Mouse (Mus musculus) hindbrain, embryonic 15.5 days (tissue): ENCODE results near the gene Tfpt. TPM values are rescaled to one million over a fixed set of nuclear protein-coding genes. Genes with fewer than 3 reads are reported as not detected.
A peak's percentile ranks its signal among the peaks of the same experiment; 100 is the strongest.
"Not testable (repeated sequence)": the region's sequence is repeated elsewhere in the genome, so short reads cannot be mapped to it uniquely, and the experiment has no call there.

ENCODE experiments used
- ATAC-seq: fragments of 200-750 bp; cut with Nextera tagmentation; 2 replicates; pipeline ENCODE4 v1.8.0; 2017; ENCODE audit warnings: low read depth, moderate number of reproducible peaks, moderate TSS enrichment; ENCODE audit not compliant: low FRiP score
- H3K27ac ChIP-seq: fragments of 300-500 bp; sonication (generic); replicated peaks from 2 replicates; pipeline ENCODE4 v1.5.1; 2015; ENCODE audit warnings: mild to moderate bottlenecking, inconsistent platforms
- H3K27me3 ChIP-seq: fragments of 300-500 bp; sonication (generic); 2 replicates; pipeline ENCODE4 v1.6.1; 2015; ENCODE audit warnings: control low read depth, inconsistent platforms
- H3K36me3 ChIP-seq: fragments of 300-500 bp; sonication (generic); 2 replicates; pipeline ENCODE4 v1.6.1; 2015; ENCODE audit warnings: control low read depth, inconsistent platforms
- H3K4me1 ChIP-seq: fragments of 300-500 bp; sonication (generic); replicated peaks from 2 replicates; pipeline ENCODE4 v1.6.1; 2015; ENCODE audit warnings: control low read depth, inconsistent platforms
- H3K4me2 ChIP-seq: fragments of 300-500 bp; sonication (generic); 2 replicates; pipeline ENCODE4 v1.6.1; 2015; ENCODE audit warnings: moderate library complexity, mild to moderate bottlenecking, inconsistent platforms
- H3K4me3 ChIP-seq: fragments of 300-500 bp; sonication (generic); 2 replicates; pipeline ENCODE4 v1.5.1; 2015; ENCODE audit warnings: mild to moderate bottlenecking, inconsistent platforms
- H3K9ac ChIP-seq: fragments of 300-500 bp; sonication (generic); 2 replicates; pipeline ENCODE4 v1.6.1; 2015; ENCODE audit warnings: inconsistent platforms
- H3K9me3 ChIP-seq: fragments of 300-500 bp; sonication (generic); 2 replicates; pipeline ENCODE4 v1.6.1; 2016; ENCODE audit warnings: control low read depth, inconsistent platforms
- WGBS: fragments of 180-500 bp; shearing (Covaris S2); methylation state at CpG from one replicate; pipeline ENCODE4 v1.1.7; 2015; 5-methylcytosine and 5-hydroxymethylcytosine counted together
- polyA plus RNA-seq: library from polyadenylated mRNA; unstranded; fragments of >200 nt; fragmentation: Nextera tagmentation; extraction: Ambion mirVana; gene quantifications from 2 replicates; pipeline ENCODE4 v1.2.1, GENCODE M21; 2015

Tfpt gene
- polyA plus RNA-seq, 1 experiment from 2014 or later: 40.1 TPM

- 86% methylated on average over 4 of the region's 4 CpGs for WGBS
- no peaks in the 10 kb centered on the region for H3K9me3 ChIP-seq
- peak within 1 kb of the TSS; percentile 71 for H3K4me2 ChIP-seq
- no peak for ATAC-seq
- H3K36me3 ChIP-seq: peaks cover 11% of the 10 kb centered on the region; the same call in 1 of the 2 replicates
- peaks cover 21% of the 10 kb centered on the region for H3K4me1 ChIP-seq
- H3K9ac ChIP-seq: no peak within 1 kb of the TSS
- no peaks in the 10 kb centered on the region; the same call in 1 of the 2 replicates for H3K27me3 ChIP-seq
- peak within 1 kb of the TSS; percentile 66 for H3K4me3 ChIP-seq
- peak within 1 kb of the TSS; percentile 16 for H3K27ac ChIP-seq
These were observed 13.7 kb downstream of the Tfpt start, which contains the start of gene Oscar for GRCm38 (mm10) chr7:3616057-3616388. Oscar (minus strand) TSS chr7:3616157.

- H3K36me3 ChIP-seq: no peaks in the 10 kb centered on the region
- H3K27ac ChIP-seq: no peak overlapping the region
- peaks cover 18% of the 10 kb centered on the region for H3K4me1 ChIP-seq
- H3K9ac ChIP-seq: no peak overlapping the region
- no peak overlapping the region for H3K4me2 ChIP-seq
- WGBS: 81% methylated on average over 3 of the region's 3 CpGs
- ATAC-seq: no peak
- H3K9me3 ChIP-seq: no peaks in the 10 kb centered on the region
- H3K27me3 ChIP-seq: no peaks in the 10 kb centered on the region; the same call in 1 of the 2 replicates
- no peak overlapping the region for H3K4me3 ChIP-seq
These were observed 15.7 kb downstream of the Tfpt start for GRCm38 (mm10) chr7:3614021-3614420.

GRCm38 (mm10) chr7:3611006-3611405, 18.7 kb downstream of the Tfpt start:
- H3K4me2 ChIP-seq: no peak overlapping the region
- H3K4me3 ChIP-seq: no peak overlapping the region
- H3K27ac ChIP-seq: no peak overlapping the region
- H3K36me3 ChIP-seq: no peaks in the 10 kb centered on the region
- no peaks in the 10 kb centered on the region for H3K4me1 ChIP-seq
- WGBS: 90% methylated on average over 13 of the region's 13 CpGs
- no peaks in the 10 kb centered on the region for H3K9me3 ChIP-seq
- H3K27me3 ChIP-seq: no peaks in the 10 kb centered on the region; the same call in 1 of the 2 replicates
- ATAC-seq: no peak
- H3K9ac ChIP-seq: no peak overlapping the region

DNA sequence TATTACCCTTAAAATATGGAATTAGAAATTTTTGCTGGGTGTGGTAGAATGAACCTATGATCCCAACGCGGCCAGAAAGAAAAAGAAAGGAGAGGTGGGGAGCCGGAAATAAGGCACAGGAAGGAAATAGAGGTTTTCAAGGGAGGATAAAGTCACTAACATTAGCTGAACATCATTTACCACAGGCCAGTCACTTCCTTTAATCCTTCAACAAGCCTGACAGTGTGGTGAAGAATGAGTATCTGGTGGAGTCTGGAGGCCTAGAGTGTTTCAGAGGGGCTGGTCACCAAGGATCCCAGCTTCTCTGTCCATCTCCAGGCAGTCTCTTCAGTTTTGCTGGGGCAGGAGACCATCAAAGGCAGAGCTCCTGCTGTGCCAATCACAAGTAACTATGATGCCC, 19.3 kb downstream of the Tfpt start:
- Histone ChIP-seq H3K4me2 (no peak overlapping the region), H3K27ac (no peak overlapping the region), H3K4me3 (no peak overlapping the region), H3K9me3 (no peaks in the 10 kb centered on the region), H3K36me3 (no peaks in the 10 kb centered on the region), H3K9ac (no peak overlapping the region), H3K4me1 (no peaks in the 10 kb centered on the region), H3K27me3 (no peaks in the 10 kb centered on the region; the same call in 1 of the 2 replicates)
- no peak for ATAC-seq
- 95% methylated on average over 3 of the region's 3 CpGs for WGBS

GRCm38 (mm10) chr7:3609082-3609481, 20.6 kb downstream of the Tfpt start:
- no peak for ATAC-seq

GRCm38 (mm10) chr7:3608668-3609067, 21.1 kb downstream of the Tfpt start:
- H3K4me1 ChIP-seq: no peaks in the 10 kb centered on the region
- no peaks in the 10 kb centered on the region for H3K36me3 ChIP-seq
- WGBS: 90% methylated on average over 3 of the region's 3 CpGs
- H3K27ac ChIP-seq: no peak overlapping the region
- H3K27me3 ChIP-seq: no peaks in the 10 kb centered on the region; the same call in 1 of the 2 replicates
- no peak overlapping the region for H3K4me3 ChIP-seq
- no peak for ATAC-seq
- H3K9me3 ChIP-seq: no peaks in the 10 kb centered on the region
- H3K4me2 ChIP-seq: no peak overlapping the region
- no peak overlapping the region for H3K9ac ChIP-seq

More at GRCm38 (mm10) chr7:3609082-3609481, 20.6 kb downstream of the Tfpt start:
- no peaks in the 10 kb centered on the region for H3K4me1 ChIP-seq
- no peak overlapping the region for H3K9ac ChIP-seq
- WGBS: 65% methylated on average over 3 of the region's 3 CpGs
- H3K36me3 ChIP-seq: no peaks in the 10 kb centered on the region
- no peak overlapping the region for H3K4me2 ChIP-seq
- no peaks in the 10 kb centered on the region; the same call in 1 of the 2 replicates for H3K27me3 ChIP-seq
- no peak overlapping the region for H3K27ac ChIP-seq
- H3K4me3 ChIP-seq: no peak overlapping the region
- no peaks in the 10 kb centered on the region for H3K9me3 ChIP-seq

DNA sequence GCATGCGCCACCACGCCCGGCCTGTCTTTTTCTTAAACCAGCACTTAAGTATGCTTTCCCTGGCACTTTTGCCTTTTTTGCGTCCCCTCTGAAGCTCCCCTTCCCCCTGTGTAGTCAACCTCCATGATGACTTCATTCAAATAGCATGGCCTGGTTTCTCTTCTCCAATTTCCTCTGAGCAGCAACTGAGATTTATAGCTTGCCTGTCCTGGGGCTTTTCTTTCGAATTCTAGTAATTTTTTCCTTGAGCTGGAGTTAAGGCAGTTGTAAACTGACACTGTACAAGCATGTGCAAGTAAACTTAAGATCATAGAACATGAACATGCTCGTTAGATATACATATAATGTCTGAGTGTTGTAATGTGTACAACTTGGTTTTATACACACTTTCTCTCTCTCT, 22.3 kb downstream of the Tfpt start:
- Histone ChIP-seq H3K27ac (no peak overlapping the region), H3K4me3 (no peak overlapping the region), H3K9me3 (no peaks in the 10 kb centered on the region), H3K36me3 (no peaks in the 10 kb centered on the region), H3K27me3 (no peaks in the 10 kb centered on the region), H3K4me2 (no peak overlapping the region), H3K4me1 (no peaks in the 10 kb centered on the region), H3K9ac (no peak overlapping the region)
- 89% methylated on average over 6 of the region's 6 CpGs for WGBS
- no peak for ATAC-seq

DNA sequence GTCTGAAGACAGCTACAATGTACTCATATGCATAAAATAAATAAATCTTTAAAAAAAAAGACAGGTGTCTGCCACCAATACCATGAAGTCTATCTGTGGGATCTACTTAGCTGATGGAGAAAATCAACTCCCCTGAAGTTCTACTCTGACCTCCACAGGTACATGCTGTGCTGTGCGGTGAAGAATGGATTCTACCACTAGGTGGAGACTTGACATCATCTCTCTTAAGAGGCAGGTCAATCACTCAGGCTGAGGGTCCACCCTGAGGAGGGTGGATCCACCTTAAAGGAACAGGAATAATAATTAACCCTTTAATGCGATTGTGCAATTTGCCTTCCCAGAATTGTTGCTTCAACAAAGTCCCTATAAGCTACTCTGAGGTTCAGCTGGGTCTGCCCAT, 22.9 kb downstream of the Tfpt start:
- no peak overlapping the region for H3K4me2 ChIP-seq
- 16% methylated on average over 2 of the region's 2 CpGs for WGBS
- no peak overlapping the region for H3K4me3 ChIP-seq
- H3K9ac ChIP-seq: no peak overlapping the region
- no peaks in the 10 kb centered on the region for H3K27me3 ChIP-seq
- H3K9me3 ChIP-seq: no peaks in the 10 kb centered on the region
- peak; percentile 49; the same call in 1 of the 2 replicates for ATAC-seq
- no peaks in the 10 kb centered on the region for H3K36me3 ChIP-seq
- H3K4me1 ChIP-seq: no peaks in the 10 kb centered on the region
- no peak overlapping the region for H3K27ac ChIP-seq

GRCm38 (mm10) chr7:3601119-3601518, 28.6 kb downstream of the Tfpt start:
- 7% methylated on average over 4 of the region's 4 CpGs for WGBS
- H3K4me2 ChIP-seq: peak overlapping the region; percentile 7; the same call in 1 of the 2 replicates
- no peaks in the 10 kb centered on the region for H3K27me3 ChIP-seq
- no peaks in the 10 kb centered on the region for H3K4me1 ChIP-seq
- no peak overlapping the region for H3K9ac ChIP-seq
- H3K27ac ChIP-seq: no peak overlapping the region
- H3K4me3 ChIP-seq: no peak overlapping the region
- no peaks in the 10 kb centered on the region for H3K36me3 ChIP-seq
- H3K9me3 ChIP-seq: no peaks in the 10 kb centered on the region
- ATAC-seq: peak; percentile 67; the same call in 1 of the 2 replicates

- H3K27me3 ChIP-seq, H3K4me2 ChIP-seq, H3K4me3 ChIP-seq, H3K9ac ChIP-seq, H3K27ac ChIP-seq, H3K9me3 ChIP-seq, ATAC-seq, H3K4me1 ChIP-seq, H3K36me3 ChIP-seq: not testable (repeated sequence)
- WGBS: 63% methylated on average over 1 of the region's 1 CpGs
These were observed 32.0 kb downstream of the Tfpt start for GRCm38 (mm10) chr7:3597755-3598154.

- H3K9ac ChIP-seq: no peak overlapping the region
- no peaks in the 10 kb centered on the region for H3K4me1 ChIP-seq
- no peaks in the 10 kb centered on the region for H3K9me3 ChIP-seq
- peak overlapping the region; percentile 38 for H3K4me2 ChIP-seq
- H3K27me3 ChIP-seq: no peaks in the 10 kb centered on the region
- H3K27ac ChIP-seq: no peak overlapping the region
- H3K4me3 ChIP-seq: peak overlapping the region; percentile 12; the same call in 1 of the 2 replicates
- no peaks in the 10 kb centered on the region for H3K36me3 ChIP-seq
- no peak for ATAC-seq
- WGBS: 18% methylated on average over 9 of the region's 9 CpGs
These were observed 34.6 kb downstream of the Tfpt start for GRCm38 (mm10) chr7:3595146-3595545.

DNA sequence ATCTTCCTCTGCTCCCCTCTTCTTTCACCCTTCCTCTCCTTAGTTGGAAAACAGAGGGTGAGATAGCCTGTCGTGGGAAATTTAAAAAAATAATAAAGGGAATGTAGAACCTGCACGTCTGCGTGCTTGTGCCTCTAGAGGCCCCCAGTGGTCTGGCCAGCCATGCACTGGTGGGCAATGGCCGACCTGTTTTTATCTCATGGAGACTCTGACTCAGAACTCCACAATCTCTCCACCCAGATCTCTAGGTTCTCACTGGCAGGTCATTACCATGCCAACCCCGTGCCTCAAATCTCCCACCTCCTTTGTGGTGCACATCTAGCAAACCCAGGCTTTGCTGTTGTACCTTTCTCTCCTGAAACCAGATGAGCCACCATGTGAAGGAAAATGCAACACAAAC, 35.0 kb downstream of the Tfpt start:
- Histone ChIP-seq H3K9ac (no peak overlapping the region), H3K9me3 (no peaks in the 10 kb centered on the region), H3K4me2 (peak overlapping the region; percentile 38), H3K27ac (no peak overlapping the region), H3K4me1 (no peaks in the 10 kb centered on the region), H3K4me3 (0 out of 2 replicates have a peak overlapping the region, but pooled peaks have one; percentile 12), H3K36me3 (no peaks in the 10 kb centered on the region), H3K27me3 (no peaks in the 10 kb centered on the region)
- no peak for ATAC-seq
- WGBS: 24% methylated on average over 5 of the region's 5 CpGs

DNA sequence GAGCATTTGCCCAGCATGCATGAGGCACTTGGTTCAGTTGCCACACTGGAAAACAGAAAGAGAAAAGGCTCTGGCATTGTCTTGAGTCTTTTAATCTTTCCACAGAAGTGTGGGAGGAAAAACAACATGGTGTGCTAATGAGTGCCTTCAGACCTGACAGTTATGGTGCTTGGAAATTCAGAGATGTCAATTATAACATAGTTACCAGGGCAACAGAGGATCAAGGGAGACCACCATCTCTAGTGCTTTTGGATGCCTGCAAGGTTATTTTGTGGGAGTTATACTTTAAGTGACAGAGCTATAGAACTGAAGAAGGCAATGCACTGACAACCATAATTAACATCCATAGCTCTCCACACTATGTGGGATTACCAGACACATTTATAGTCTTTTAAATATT, 35.9 kb downstream of the Tfpt start:
- Histone ChIP-seq H3K36me3 (no peaks in the 10 kb centered on the region), H3K27ac (no peak overlapping the region), H3K4me2 (no peak overlapping the region), H3K9me3 (no peaks in the 10 kb centered on the region), H3K4me3 (no peak overlapping the region), H3K9ac (no peak overlapping the region), H3K4me1 (no peaks in the 10 kb centered on the region), H3K27me3 (no peaks in the 10 kb centered on the region)
- no peak for ATAC-seq
